Mouse (Mus musculus) colon, adult 2 months (tissue): ENCODE data around the gene Coa3. TPM values are rescaled to one million over a fixed set of nuclear protein-coding genes. Genes with fewer than 3 reads are reported as not detected.

Experiments
- polyA plus RNA-seq: library from polyadenylated mRNA; depleted of rRNA; stranded (reverse); fragments of >200 nt; gene quantifications from 2 replicates; pipeline ENCODE4 v1.2.3, GENCODE M21; 2012; rRNA removed

The Coa3 gene
- polyA plus RNA-seq: 727 and 839 TPM in 2 replicates

GRCm38 (mm10) chr11:101278223-101279192 lies at the start of gene Coa3, which contains the start of gene Cntd1:
Coa3 (minus strand) TSS chr11:101279114.
Cntd1 (plus strand) TSS chr11:101279012.

GRCm38 (mm10) chr11:101324763-101325162 lies 45.8 kb upstream of the Coa3 start, which contains the start of gene Aoc2:
Aoc2 (plus strand) TSS chr11:101325063.

GRCm38 (mm10) chr11:101315665-101316500 lies 37.0 kb upstream of the Coa3 start, which contains the start of gene Psme3:
Psme3 (plus strand) TSS chr11:101316213.

GRCm38 (mm10) chr11:101302004-101302798 lies 23.3 kb upstream of the Coa3 start, which contains the start of gene Becn1:
Becn1 (minus strand) TSS chr11:101302286.

GRCm38 (mm10) chr11:101259948-101260825 lies 18.7 kb downstream of the Coa3 start, which contains the start of gene Wnk4:
Wnk4 (plus strand) TSS chr11:101260567.

GRCm38 (mm10) chr11:101253613-101254389 lies 25.1 kb downstream of the Coa3 start, which contains the start of gene Vps25:
Vps25 (plus strand) TSS chr11:101253707.

GRCm38 (mm10) chr11:101245855-101246701 lies 32.8 kb downstream of the Coa3 start, which contains the start of gene Ramp2:
Ramp2 (plus strand) TSS chr11:101246028.

Other genes with a start within 250 kb of the Coa3 start
- 43.0 and 43.7 TPM in 2 replicates for gene Naglu, start 209.1 kb downstream of the Coa3 start, polyA plus RNA-seq
- 0.41 and 0.91 TPM in 2 replicates for gene Hsd17b1, start 200.7 kb downstream of the Coa3 start, polyA plus RNA-seq
- gene Coasy, start 196.5 kb downstream of the Coa3 start, polyA plus RNA-seq: 47.4 and 55.8 TPM in 2 replicates
- gene Mlx, start 191.8 kb downstream of the Coa3 start, polyA plus RNA-seq: 80.5 and 109 TPM in 2 replicates
- gene Psmc3ip, start 183.7 kb downstream of the Coa3 start, polyA plus RNA-seq: 1.1 and 1.2 TPM in 2 replicates
- 67.8 and 73.7 TPM in 2 replicates for gene Retreg3, start 159.2 kb downstream of the Coa3 start, polyA plus RNA-seq
- 12.8 and 14.3 TPM in 2 replicates for gene Tubg1, start 159.2 kb downstream of the Coa3 start, polyA plus RNA-seq
- gene Tubg2, start 123.2 kb downstream of the Coa3 start, polyA plus RNA-seq: 3.8 and 4.6 TPM in 2 replicates
- 8.2 and 8.3 TPM in 2 replicates for gene Cntnap1, start 108.6 kb downstream of the Coa3 start, polyA plus RNA-seq
- gene Plekhh3, start 107.8 kb downstream of the Coa3 start, polyA plus RNA-seq: 47.1 and 53.0 TPM in 2 replicates
- gene Ccr10, start 103.7 kb downstream of the Coa3 start, polyA plus RNA-seq: 8.8 and 15.4 TPM in 2 replicates
- gene Ezh1, start 52.7 kb downstream of the Coa3 start, polyA plus RNA-seq: 32.4 and 34.9 TPM in 2 replicates
- 35.2 and 41.7 TPM in 2 replicates for gene Ramp2, start 33.1 kb downstream of the Coa3 start, polyA plus RNA-seq
- gene Vps25, start 25.4 kb downstream of the Coa3 start, polyA plus RNA-seq: 115 and 129 TPM in 2 replicates
- 22.2 and 23.9 TPM in 2 replicates for gene Wnk4, start 18.5 kb downstream of the Coa3 start, polyA plus RNA-seq
- gene Cntd1, start 102 bp downstream of the Coa3 start, polyA plus RNA-seq: 0.54 and 0.91 TPM in 2 replicates
- 101 and 135 TPM in 2 replicates for gene Becn1, start 23.2 kb upstream of the Coa3 start, polyA plus RNA-seq
- 31.2 and 34.3 TPM in 2 replicates for gene Psme3, start 37.1 kb upstream of the Coa3 start, polyA plus RNA-seq
- gene Aoc2, start 45.9 kb upstream of the Coa3 start, polyA plus RNA-seq: 5.0 and 5.5 TPM in 2 replicates
- gene Aoc3, start 51.5 kb upstream of the Coa3 start, polyA plus RNA-seq: 22.5 and 22.8 TPM in 2 replicates
- not detected in 2 replicates for gene G6pc, start 88.4 kb upstream of the Coa3 start, polyA plus RNA-seq
- gene Aarsd1, start 138.5 kb upstream of the Coa3 start, polyA plus RNA-seq: 15.9 and 18.9 TPM in 2 replicates
- gene Gm27029, start 145.7 kb upstream of the Coa3 start, polyA plus RNA-seq: 0.09 and 0.55 TPM in 2 replicates
- 25.0 and 27.2 TPM in 2 replicates for gene Rundc1, start 146.0 kb upstream of the Coa3 start, polyA plus RNA-seq
- 4.5 TPM in 2 replicates for gene Ptges3l, start 146.2 kb upstream of the Coa3 start, polyA plus RNA-seq
- 403 and 499 TPM in 2 replicates for gene Rpl27, start 163.2 kb upstream of the Coa3 start, polyA plus RNA-seq
- gene Ifi35, start 169.3 kb upstream of the Coa3 start, polyA plus RNA-seq: 30.8 and 40.3 TPM in 2 replicates
- 9.7 and 11.0 TPM in 2 replicates for gene Rnd2, start 185.9 kb upstream of the Coa3 start, polyA plus RNA-seq
- gene Vat1, start 187.1 kb upstream of the Coa3 start, polyA plus RNA-seq: 121 and 128 TPM in 2 replicates